Mouse (Mus musculus): Measurements from ENCODE around the gene Twist2. TPM values are rescaled to one million over a fixed set of nuclear protein-coding genes. Genes with fewer than 3 reads are reported as not detected.

Twist2 gene
- polyA plus RNA-seq, 1 experiment, result 1.4 TPM

- TF ChIP-seq CTCF (IDR thresholded peaks at IDR 0.05; ENCODE audit: extremely low read depth, insufficient read depth, insufficient read length, insufficient replicate concordance), result no peak
- TF ChIP-seq POLR2A (IDR thresholded peaks at IDR 0.05; ENCODE audit: low read depth, low read length), result no peak
- WGBS, result 29% methylated on average over 6 of the region's 6 CpGs
- DNase-seq (ENCODE audit: low read depth in 1 of 2, low spot score in 2 of 2), result no peak
- Histone ChIP-seq H3K4me3 (ENCODE audit: extremely low read depth, insufficient read depth, insufficient read length) (no peak overlapping the region), H3K4me1 (ENCODE audit: control insufficient read depth, insufficient read depth, insufficient read length) (no peaks in the 10 kb centered on the region), H3K36me3 (ENCODE audit: control insufficient read depth, insufficient read depth, low read length) (no peaks in the 10 kb centered on the region), H3K27me3 (ENCODE audit: control insufficient read depth, insufficient read depth, low read length) (no peaks in the 10 kb centered on the region), H3K27ac (ENCODE audit: insufficient read depth, low read length) (no peak overlapping the region)
These were observed 15.3 kb downstream of the Twist2 start for GRCm38 (mm10) chr1:91816571-91816970.

GRCm38 (mm10) chr1:91819237-91819636 lies 18.0 kb downstream of the Twist2 start:
- Histone ChIP-seq H3K4me3 (ENCODE audit: extremely low read depth, insufficient read depth, insufficient read length) (no peak overlapping the region), H3K4me1 (ENCODE audit: control insufficient read depth, insufficient read depth, insufficient read length) (no peaks in the 10 kb centered on the region), H3K36me3 (ENCODE audit: control insufficient read depth, insufficient read depth, low read length) (no peaks in the 10 kb centered on the region), H3K27me3 (ENCODE audit: control insufficient read depth, insufficient read depth, low read length) (no peaks in the 10 kb centered on the region), H3K27ac (ENCODE audit: insufficient read depth, low read length) (no peak overlapping the region)
- TF ChIP-seq POLR2A (IDR thresholded peaks at IDR 0.05; ENCODE audit: low read depth, low read length) (no peak), CTCF (IDR thresholded peaks at IDR 0.05; ENCODE audit: extremely low read depth, insufficient read depth, insufficient read length, insufficient replicate concordance) (no peak)
- WGBS, result 56% methylated on average over 9 of the region's 9 CpGs
- no peak for DNase-seq (ENCODE audit: low read depth in 1 of 2, low spot score in 2 of 2)

GRCm38 (mm10) chr1:91820531-91820930 lies 19.3 kb downstream of the Twist2 start:
- no peaks in the 10 kb centered on the region for H3K36me3 ChIP-seq (ENCODE audit: control insufficient read depth, insufficient read depth, low read length)
- 86% methylated on average over 10 of the region's 10 CpGs for WGBS
- H3K4me1 ChIP-seq (ENCODE audit: control insufficient read depth, insufficient read depth, insufficient read length), result no peaks in the 10 kb centered on the region
- H3K27me3 ChIP-seq (ENCODE audit: control insufficient read depth, insufficient read depth, low read length), result no peaks in the 10 kb centered on the region
- no peak overlapping the region for H3K27ac ChIP-seq (ENCODE audit: insufficient read depth, low read length)
- no peak overlapping the region for H3K4me3 ChIP-seq (ENCODE audit: extremely low read depth, insufficient read depth, insufficient read length)
- TF ChIP-seq POLR2A (IDR thresholded peaks at IDR 0.05; ENCODE audit: low read depth, low read length), result no peak
- TF ChIP-seq CTCF (IDR thresholded peaks at IDR 0.05; ENCODE audit: extremely low read depth, insufficient read depth, insufficient read length, insufficient replicate concordance), result no peak
- DNase-seq (ENCODE audit: low read depth in 1 of 2, low spot score in 2 of 2), result no peak

GRCm38 (mm10) chr1:91822316-91822824 lies 21.1 kb downstream of the Twist2 start:
- TF ChIP-seq CTCF (IDR thresholded peaks at IDR 0.05; ENCODE audit: extremely low read depth, insufficient read depth, insufficient read length, insufficient replicate concordance) (no peak), POLR2A (IDR thresholded peaks at IDR 0.05; ENCODE audit: low read depth, low read length) (no peak)
- H3K27ac ChIP-seq (ENCODE audit: insufficient read depth, low read length), result no peak overlapping the region
- 90% methylated on average over 4 of the region's 4 CpGs for WGBS
- no peak overlapping the region for H3K4me3 ChIP-seq (ENCODE audit: extremely low read depth, insufficient read depth, insufficient read length)
- H3K4me1 ChIP-seq (ENCODE audit: control insufficient read depth, insufficient read depth, insufficient read length), result no peaks in the 10 kb centered on the region
- no peaks in the 10 kb centered on the region for H3K27me3 ChIP-seq (ENCODE audit: control insufficient read depth, insufficient read depth, low read length)
- H3K36me3 ChIP-seq (ENCODE audit: control insufficient read depth, insufficient read depth, low read length), result no peaks in the 10 kb centered on the region
- DNase-seq (ENCODE audit: low read depth in 1 of 2, low spot score in 2 of 2), result no peak

- Histone ChIP-seq H3K4me1 (ENCODE audit: control insufficient read depth, insufficient read depth, insufficient read length) (no peaks in the 10 kb centered on the region), H3K27ac (ENCODE audit: insufficient read depth, low read length) (no peak overlapping the region), H3K27me3 (ENCODE audit: control insufficient read depth, insufficient read depth, low read length) (no peaks in the 10 kb centered on the region), H3K4me3 (ENCODE audit: extremely low read depth, insufficient read depth, insufficient read length) (no peak overlapping the region), H3K36me3 (ENCODE audit: control insufficient read depth, insufficient read depth, low read length) (no peaks in the 10 kb centered on the region)
- WGBS, result 68% methylated on average over 3 of the region's 3 CpGs
- no peak for DNase-seq (ENCODE audit: low read depth in 1 of 2, low spot score in 2 of 2)
- TF ChIP-seq CTCF (IDR thresholded peaks at IDR 0.05; ENCODE audit: extremely low read depth, insufficient read depth, insufficient read length, insufficient replicate concordance) (no peak), POLR2A (IDR thresholded peaks at IDR 0.05; ENCODE audit: low read depth, low read length) (no peak)
These were observed 22.3 kb downstream of the Twist2 start for GRCm38 (mm10) chr1:91823530-91823929.

- Histone ChIP-seq H3K27me3 (ENCODE audit: control insufficient read depth, insufficient read depth, low read length) (no peaks in the 10 kb centered on the region), H3K4me3 (ENCODE audit: extremely low read depth, insufficient read depth, insufficient read length) (no peak overlapping the region), H3K4me1 (ENCODE audit: control insufficient read depth, insufficient read depth, insufficient read length) (no peaks in the 10 kb centered on the region), H3K27ac (ENCODE audit: insufficient read depth, low read length) (no peak overlapping the region), H3K36me3 (ENCODE audit: control insufficient read depth, insufficient read depth, low read length) (no peaks in the 10 kb centered on the region)
- 85% methylated on average over 7 of the region's 7 CpGs for WGBS
- no peak for TF ChIP-seq CTCF (IDR thresholded peaks at IDR 0.05; ENCODE audit: extremely low read depth, insufficient read depth, insufficient read length, insufficient replicate concordance)
- no peak for TF ChIP-seq POLR2A (IDR thresholded peaks at IDR 0.05; ENCODE audit: low read depth, low read length)
- no peak for DNase-seq (ENCODE audit: low read depth in 1 of 2, low spot score in 2 of 2)
These were observed 22.7 kb downstream of the Twist2 start for GRCm38 (mm10) chr1:91823951-91824350.

GRCm38 (mm10) chr1:91825261-91825660 lies 24.0 kb downstream of the Twist2 start:
- no peaks in the 10 kb centered on the region for H3K36me3 ChIP-seq (ENCODE audit: control insufficient read depth, insufficient read depth, low read length)
- no peak overlapping the region for H3K4me3 ChIP-seq (ENCODE audit: extremely low read depth, insufficient read depth, insufficient read length)
- TF ChIP-seq POLR2A (IDR thresholded peaks at IDR 0.05; ENCODE audit: low read depth, low read length), result no peak
- TF ChIP-seq CTCF (IDR thresholded peaks at IDR 0.05; ENCODE audit: extremely low read depth, insufficient read depth, insufficient read length, insufficient replicate concordance), result no peak
- no peaks in the 10 kb centered on the region for H3K27me3 ChIP-seq (ENCODE audit: control insufficient read depth, insufficient read depth, low read length)
- WGBS, result 48% methylated on average over 4 of the region's 4 CpGs
- no peak for DNase-seq (ENCODE audit: low read depth in 1 of 2, low spot score in 2 of 2)
- H3K4me1 ChIP-seq (ENCODE audit: control insufficient read depth, insufficient read depth, insufficient read length), result no peaks in the 10 kb centered on the region
- no peak overlapping the region for H3K27ac ChIP-seq (ENCODE audit: insufficient read depth, low read length)
